Mouse (Mus musculus) thymus, adult 18-20 months (tissue): ENCODE data around the gene Gabarapl1.
"Not testable (repeated sequence)": the region's sequence is repeated elsewhere in the genome, so short reads cannot be mapped to it uniquely, and the experiment has no call there.

Source experiments
- DNase-seq, 2 experiments: peaks; one replicate each; pipeline ENCODE4 v3.0.0; 2022; ENCODE audit warnings: mixed read lengths in 2 of 2

Gene Gabarapl1

DNA sequence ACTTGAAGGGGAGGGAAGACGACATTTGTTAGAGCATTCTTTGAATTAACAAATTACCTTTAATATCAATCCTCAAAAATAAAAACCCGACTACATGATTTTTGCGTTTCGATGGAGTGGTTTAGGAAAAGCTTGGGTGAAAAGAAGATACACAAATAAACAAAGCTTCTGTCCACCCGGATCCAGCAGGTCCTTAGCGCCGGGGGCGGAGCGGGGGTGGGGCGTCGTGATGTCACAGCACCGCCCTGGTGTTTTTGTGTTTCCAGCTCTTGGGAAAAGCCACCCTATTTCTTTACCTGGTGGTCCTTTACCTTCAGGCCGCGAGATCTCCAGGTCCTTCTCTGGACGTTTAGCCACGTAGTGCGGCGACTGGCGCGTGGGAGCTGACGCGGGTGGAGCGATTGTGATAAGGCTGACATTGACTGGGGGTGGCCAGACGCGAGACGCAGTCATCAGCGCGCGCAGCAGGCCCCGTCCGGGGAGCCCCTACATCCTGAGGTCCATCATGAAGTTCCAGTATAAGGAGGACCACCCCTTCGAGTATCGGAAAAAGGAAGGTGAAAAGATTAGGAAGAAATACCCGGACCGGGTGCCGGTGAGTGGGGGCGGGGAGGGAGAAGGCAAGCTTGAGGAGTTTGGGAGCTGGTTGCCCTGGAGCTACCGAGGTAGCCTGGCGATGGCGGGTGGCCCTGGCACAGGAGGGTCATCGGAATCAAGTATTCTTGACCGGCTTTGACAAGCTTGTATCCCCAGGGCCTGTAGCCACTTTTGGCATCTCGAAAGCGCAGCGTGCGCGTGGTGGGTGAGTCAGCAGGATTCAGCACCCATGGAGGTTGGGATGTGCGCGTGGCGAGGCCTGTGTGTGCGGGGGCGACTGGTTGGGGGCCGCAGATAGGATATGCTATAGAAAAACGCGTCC, at the start of gene Gabarapl1:
Gene Gabarapl1 (plus strand): TSS at position 219 of the 919 bp plus-strand sequence.
- peak; percentile 31 to 45 for DNase-seq

GRCm38 (mm10) chr6:129494924-129495323, 38.0 kb upstream of the Gabarapl1 start:
- DNase-seq: no peak

GRCm38 (mm10) chr6:129497345-129498218, 35.4 kb upstream of the Gabarapl1 start:
- DNase-seq: no peak

DNA sequence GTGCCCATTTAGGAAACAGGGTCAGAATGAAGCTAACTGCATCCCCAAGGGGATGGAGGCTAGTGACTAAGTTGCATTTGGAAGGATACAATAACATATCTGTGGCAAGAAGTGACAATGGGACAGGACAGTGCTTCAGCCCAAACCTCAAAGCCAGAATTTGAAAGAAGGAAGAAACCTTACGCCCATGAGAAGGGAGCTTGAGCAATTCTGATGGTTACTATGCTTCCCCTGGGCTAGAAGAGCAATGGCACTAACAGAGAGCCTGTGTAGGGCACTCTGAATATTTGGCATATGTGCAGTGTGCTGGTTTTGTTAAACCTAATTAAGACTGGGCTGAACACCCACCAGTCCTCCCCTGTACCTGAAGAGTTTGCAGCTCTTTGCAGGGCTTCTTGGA, 33.4 kb upstream of the Gabarapl1 start:
- DNase-seq: not testable (repeated sequence)

GRCm38 (mm10) chr6:129503471-129503870, 29.5 kb upstream of the Gabarapl1 start:
- no peak for DNase-seq

DNA sequence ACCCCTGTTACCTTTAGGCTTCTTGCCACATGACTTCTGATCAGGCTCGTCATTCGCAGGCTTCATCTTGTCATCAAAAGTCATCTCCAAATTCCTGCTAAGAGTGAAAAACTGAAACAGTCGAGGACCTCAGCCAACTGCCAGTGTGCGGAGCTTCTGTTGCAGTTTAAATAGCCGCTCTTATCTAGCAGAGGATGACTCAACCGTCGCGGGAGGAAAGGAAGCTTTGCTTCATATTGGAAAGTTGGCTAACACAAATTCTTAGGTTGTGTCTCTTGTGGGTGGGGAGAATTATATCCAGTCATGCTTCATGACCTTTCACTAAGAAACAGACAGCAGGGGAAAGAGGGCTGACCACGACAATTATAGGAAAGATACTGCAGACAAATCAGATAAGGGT, 25.9 kb upstream of the Gabarapl1 start, which contains the start of gene Olr1:
Gene Olr1 (minus strand): TSS at position 142 of the 400 bp plus-strand sequence.
- no peak for DNase-seq

- no peak for DNase-seq
Measured at GRCm38 (mm10) chr6:129510120-129510911, 22.6 kb upstream of the Gabarapl1 start.

- no peak for DNase-seq
Measured at GRCm38 (mm10) chr6:129512367-129512766, 20.6 kb upstream of the Gabarapl1 start, which contains the start of gene Tmem52b. Gene Tmem52b (plus strand): TSS chr6:129512555.

GRCm38 (mm10) chr6:129512868-129513267, 20.1 kb upstream of the Gabarapl1 start:
- DNase-seq: no peak

- DNase-seq: no peak
Measured at GRCm38 (mm10) chr6:129513409-129513808, 19.6 kb upstream of the Gabarapl1 start.

- DNase-seq: no peak
Measured at GRCm38 (mm10) chr6:129514376-129514775, 18.6 kb upstream of the Gabarapl1 start.

GRCm38 (mm10) chr6:129515068-129515467, 17.9 kb upstream of the Gabarapl1 start:
- no peak for DNase-seq

DNA sequence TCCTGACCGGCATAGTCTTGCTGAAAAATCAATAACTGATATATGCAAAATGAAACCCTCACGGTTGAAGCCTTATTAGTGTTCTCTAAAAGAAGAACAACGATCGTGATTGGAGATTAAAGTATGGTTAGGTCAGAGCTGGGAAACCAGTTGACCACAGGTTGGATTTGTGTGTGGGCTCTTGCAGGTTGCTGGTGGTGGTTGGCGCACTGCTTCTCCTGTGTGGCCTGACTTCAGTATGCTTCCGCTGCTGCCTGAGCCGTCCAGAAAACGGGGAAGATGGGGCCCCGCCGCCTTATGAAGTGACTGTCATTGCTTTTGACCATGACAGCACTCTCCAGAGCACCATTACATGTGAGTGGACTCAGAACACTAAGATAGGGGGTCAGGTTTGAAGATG, 16.6 kb upstream of the Gabarapl1 start:
- DNase-seq: no peak

- DNase-seq: no peak
Measured at GRCm38 (mm10) chr6:129517752-129518408, 15.1 kb upstream of the Gabarapl1 start.

- DNase-seq: no peak
Measured at GRCm38 (mm10) chr6:129526069-129526468, 6.9 kb upstream of the Gabarapl1 start.

- no peak for DNase-seq
Measured at GRCm38 (mm10) chr6:129527416-129527815, 5.5 kb upstream of the Gabarapl1 start.

GRCm38 (mm10) chr6:129529605-129530004, 3.4 kb upstream of the Gabarapl1 start:
- DNase-seq: no peak

DNA sequence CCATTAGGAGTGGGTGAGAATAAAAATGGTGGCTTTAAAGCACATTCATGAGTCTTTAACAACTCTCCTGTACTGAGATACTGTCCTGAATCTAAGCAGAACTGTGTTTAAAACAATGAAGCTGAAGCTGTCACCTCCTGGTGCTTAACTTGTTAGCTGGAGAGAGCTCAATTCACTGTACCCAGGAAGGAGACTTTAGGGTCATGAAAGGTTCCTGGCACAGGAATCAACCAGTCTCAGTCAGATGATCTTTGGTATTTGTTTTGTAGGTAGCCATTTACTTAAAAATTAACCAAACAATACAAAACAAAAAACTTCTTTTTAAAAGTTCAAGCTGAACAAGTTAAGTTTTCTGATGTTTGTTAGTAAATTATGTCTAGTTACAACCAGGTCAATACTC, 2.7 kb upstream of the Gabarapl1 start:
- DNase-seq: no peak

DNA sequence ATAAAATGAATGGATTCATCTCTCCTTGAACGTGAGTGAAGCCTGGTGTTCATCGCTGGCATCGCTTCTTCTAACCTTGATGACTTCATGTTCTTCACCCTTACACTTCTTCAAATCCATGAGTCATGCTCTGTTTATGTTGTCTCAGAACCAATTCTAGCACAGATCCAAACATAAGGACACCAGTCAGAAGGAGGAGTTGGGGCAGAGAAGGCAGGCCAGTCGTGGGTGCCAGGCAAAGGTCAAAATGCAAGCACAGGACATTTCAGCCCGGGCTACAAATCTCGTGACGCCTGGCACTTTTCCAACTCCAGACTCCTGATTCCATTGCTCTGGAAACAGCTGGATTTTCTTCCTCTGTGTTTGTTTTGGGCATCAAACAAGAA, 411 bp upstream of the Gabarapl1 start:
- peak in 1 of 2 experiments; percentile 22 for DNase-seq

DNA sequence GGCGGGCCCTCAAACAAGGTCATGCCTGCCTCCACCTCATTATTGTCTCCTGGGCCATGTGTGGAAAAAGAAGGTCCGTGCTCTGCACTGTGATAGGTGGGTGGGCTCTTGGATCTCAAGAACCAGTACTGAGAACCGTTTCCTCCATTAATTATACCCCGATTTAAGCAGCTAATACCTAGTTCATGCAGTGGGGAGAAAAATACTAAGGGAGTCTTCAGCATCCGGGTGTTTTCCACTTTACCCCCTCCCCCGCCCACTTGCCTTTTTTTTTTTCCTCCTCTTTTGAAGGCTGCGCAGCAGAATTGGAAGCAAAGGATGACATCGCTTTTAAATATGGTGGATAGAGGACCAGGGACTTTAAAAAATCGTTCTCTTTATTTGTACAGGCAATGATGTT, 1.1 kb downstream of the Gabarapl1 start:
- no peak for DNase-seq

GRCm38 (mm10) chr6:129534627-129535190, 1.7 kb downstream of the Gabarapl1 start:
- no peak for DNase-seq

- no peak for DNase-seq
Measured at GRCm38 (mm10) chr6:129535723-129536122, 2.8 kb downstream of the Gabarapl1 start.
